Mouse (Mus musculus) cerebellum, postnatal 36 days (tissue): ENCODE measurements around the gene Rhox2e.
"Not testable (repeated sequence)": the region's sequence is repeated elsewhere in the genome, so short reads cannot be mapped to it uniquely, and the experiment has no call there.

Experiments used
- DNase-seq, 2 experiments: peaks; one replicate each; pipeline ENCODE4 v3.0.0; 2021 to 2022; ENCODE audit warnings: mixed read lengths in 2 of 2

Rhox2e gene

DNA sequence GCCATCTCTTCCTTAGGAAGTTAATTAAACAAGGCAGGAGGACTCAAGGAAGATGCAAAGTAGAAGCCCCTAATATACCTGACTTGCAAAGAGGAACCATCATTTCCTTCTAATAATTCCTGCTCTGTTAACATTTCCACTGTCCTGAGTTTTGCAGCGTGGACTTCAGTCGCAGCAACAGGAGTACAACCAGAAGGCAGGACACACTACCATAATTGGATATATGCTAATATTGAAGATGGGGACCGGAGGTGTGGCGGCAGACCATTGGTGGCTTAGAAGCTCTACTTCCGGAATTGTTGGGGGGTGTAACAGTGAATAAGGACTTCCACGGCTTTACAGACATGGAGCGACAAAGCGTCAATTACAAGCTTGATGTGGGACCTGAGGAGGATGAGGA lies at the start of gene Rhox2e:
Gene Rhox2e (plus strand): TSS at position 301 of the 400 bp plus-strand sequence.
- not testable (repeated sequence) for DNase-seq

DNA sequence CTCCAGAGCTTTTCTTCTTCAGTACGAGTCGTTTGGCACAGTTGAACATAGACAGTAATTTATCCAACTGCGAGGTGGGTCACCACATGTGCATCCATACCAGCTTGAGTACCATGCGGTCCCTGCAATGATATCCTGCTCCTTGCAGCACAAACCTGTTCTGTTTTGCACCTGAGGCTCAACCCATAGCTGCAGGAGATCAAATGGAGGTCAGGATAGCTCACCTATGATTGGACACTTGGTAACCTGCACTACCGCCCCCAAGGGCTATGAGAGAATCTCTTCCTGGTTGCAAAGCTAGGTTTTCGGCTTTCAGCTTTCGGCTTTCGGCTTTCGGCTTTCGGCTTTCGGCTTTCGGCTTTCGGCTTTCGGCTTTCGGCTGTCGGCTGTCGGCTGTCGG lies 16.2 kb upstream of the Rhox2e start, which contains the start of gene Rhox4d:
Gene Rhox4d (plus strand): TSS at position 301 of the 400 bp plus-strand sequence.
- not testable (repeated sequence) for DNase-seq

DNA sequence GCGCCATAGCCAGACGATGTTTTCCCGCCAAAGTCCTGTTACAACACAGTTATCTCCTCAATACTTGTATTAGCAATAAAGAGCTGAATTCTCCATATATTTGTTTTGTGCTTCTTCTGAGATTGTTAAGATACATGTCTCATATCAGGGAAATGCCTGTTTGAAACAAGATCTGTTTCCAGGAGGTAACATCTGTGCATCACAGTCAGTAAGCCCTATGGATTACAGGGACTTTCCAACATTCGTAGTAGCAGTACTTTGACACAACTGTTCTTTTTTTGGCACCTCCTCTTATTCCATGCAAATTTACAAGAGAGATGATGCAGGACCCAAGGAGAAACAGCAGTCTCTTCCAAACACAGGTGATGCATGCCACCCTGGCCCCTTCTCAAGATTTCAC lies 11.5 kb downstream of the Rhox2e start, which contains the start of gene Rhox3e:
Gene Rhox3e (plus strand): TSS at position 301 of the 400 bp plus-strand sequence.
- DNase-seq: not testable (repeated sequence)

DNA sequence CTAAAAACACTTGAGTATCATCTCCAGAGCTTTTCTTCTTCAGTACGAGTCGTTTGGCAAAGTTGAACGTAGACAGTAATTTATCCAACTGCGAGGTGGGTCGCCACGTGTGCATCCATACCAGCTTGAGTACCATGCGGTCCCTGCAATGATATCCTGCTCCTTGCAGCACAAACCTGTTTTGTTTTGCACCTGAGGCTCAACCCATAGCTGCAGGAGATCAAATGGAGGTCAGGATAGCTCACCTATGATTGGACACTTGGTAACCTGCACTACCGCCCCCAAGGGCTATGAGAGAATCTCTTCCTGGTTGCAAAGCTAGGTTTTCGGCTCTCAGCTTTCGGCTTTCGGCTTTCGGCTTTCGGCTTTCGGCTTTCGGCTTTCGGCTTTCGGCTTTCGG lies 26.9 kb downstream of the Rhox2e start, which contains the start of gene Rhox4e:
Gene Rhox4e (plus strand): TSS at position 301 of the 400 bp plus-strand sequence.
- not testable (repeated sequence) for DNase-seq

DNA sequence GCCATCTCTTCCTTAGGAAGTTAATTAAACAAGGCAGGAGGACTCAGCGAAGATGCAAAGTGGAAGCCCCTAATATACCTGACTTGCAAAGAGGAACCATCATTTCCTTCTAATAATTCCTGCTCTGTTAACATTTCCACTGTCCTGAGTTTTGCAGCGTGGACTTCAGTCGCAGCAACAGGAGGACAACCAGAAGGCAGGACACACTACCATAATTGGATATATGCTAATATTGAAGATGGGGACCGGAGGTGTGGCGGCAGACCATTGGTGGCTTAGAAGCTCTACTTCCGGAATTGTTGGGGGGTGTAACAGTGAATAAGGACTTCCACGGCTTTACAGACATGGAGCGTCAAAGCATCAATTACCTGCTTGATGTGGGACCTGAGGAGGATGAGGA lies 40.9 kb downstream of the Rhox2e start, which contains the start of gene Rhox2f:
Gene Rhox2f (plus strand): TSS at position 301 of the 400 bp plus-strand sequence.
- not testable (repeated sequence) for DNase-seq

DNA sequence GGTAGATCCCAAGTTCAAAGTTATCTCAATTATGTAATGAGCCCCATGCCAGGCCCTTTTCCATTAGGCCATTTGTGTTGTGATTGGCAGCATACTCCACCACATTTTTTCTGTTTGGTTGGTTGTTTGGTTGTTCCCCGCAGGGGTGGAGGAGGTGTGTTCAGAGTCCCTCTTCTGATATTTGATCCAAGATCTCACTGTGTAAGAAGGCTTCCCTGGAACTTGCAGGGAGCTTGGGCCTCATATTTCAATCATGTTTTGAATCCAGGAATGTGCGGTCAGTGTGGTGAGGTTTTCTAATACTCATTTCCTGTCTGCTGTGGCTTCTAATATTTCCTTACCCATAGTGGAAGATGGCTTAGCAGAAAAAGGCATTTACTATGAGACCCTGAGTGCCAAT lies 42.4 kb downstream of the Rhox2e start:
- DNase-seq: not testable (repeated sequence)

DNA sequence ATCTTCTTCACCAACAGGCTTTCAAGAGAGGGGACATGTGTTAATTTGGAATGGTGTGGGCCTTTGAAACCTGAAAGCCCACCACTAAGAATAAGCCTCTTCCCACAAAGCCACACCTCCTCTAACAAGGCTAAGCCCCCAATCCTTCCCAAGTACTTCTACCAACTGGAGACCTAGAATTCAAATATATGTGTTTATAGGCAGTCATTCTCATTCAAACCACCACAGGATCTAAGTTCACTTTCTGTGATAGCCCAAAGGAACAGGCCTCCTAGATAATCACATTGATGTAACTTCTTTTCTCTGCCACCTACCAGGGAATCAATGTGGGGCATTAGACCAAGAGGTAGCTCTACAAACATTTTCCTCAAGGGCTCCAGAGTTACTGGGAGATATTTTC lies 50.4 kb downstream of the Rhox2e start, which contains the start of gene Rhox3f:
Gene Rhox3f (plus strand): TSS at position 301 of the 400 bp plus-strand sequence.
- DNase-seq: not testable (repeated sequence)
